ENCODE assay signal across 16 mouse cellular contexts in the genomic region with DNA sequence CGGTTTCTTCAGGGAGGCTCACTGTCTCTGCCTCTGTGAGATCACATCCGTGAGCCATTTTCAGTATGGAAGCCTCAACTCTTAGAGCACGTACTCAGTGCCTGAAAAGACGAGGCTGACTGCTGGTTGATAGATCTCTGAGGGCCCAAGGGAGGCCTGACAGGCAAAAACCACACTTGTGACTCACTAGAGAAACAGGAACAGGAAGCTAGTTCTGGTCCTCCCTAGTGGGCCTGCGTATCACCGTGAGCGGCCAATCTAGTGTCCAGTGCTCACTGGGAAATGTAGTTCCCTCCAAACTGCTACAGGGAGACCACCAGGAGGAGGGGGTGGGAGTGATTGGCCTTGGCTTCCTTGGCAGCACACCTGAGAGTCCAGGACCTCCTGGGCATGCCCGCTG. TPM values are rescaled to one million over a fixed set of nuclear protein-coding genes. Genes with fewer than 3 reads are reported as not detected.
DNase-seq lines count a peak whose midpoint lies in the region; TF ChIP-seq lines count a peak whose summit lies in the region.
"Had no signal": no experiment of that assay in that cellular context is flagged by ENCODE, and none has a peak within 500 bp of the region (broad histone marks: within the 10 kb centered on the region; RNA-seq: fewer than 3 reads in every experiment).

No protein-coding gene starts in this region.

- 42% methylated on average over 8 of the region's 8 CpGs for WGBS in spleen, adult 2 months

- no peak for TF ChIP-seq CTCF in spleen, adult 2 months (IDR thresholded peaks at IDR 0.05; ENCODE audit: extremely low read depth, insufficient read depth, insufficient read length, insufficient replicate concordance)

- H3K4me3 ChIP-seq in spleen, adult 2 months (ENCODE audit: extremely low read depth, insufficient read depth, insufficient read length), result no peak overlapping the region
- H3K4me3 ChIP-seq: forebrain, embryonic 12.5 days; left cerebral cortex, adult 2 months; limb, embryonic 15.5 days; midbrain, embryonic 12.5 days; neural tube, embryonic 13.5 days; stomach, embryonic 15.5 days had no signal

- peak; percentile 16 to 19 for DNase-seq in spleen, adult 2 months (ENCODE audit: low read depth in 1 of 2, low spot score in 2 of 2)
- DNase-seq in spleen, postnatal 14 days (ENCODE audit: low spot score in 2 of 2), result no peak
- DNase-seq in R1 (ENCODE audit: low read depth, low spot score), result peak; percentile 25
- DNase-seq in lung, postnatal 25 days (ENCODE audit: low spot score), result peak; percentile 38
- DNase-seq in testis, postnatal 14 days (ENCODE audit: low spot score), result peak; percentile 36
- no peak for DNase-seq in ovary, postnatal 10 days (ENCODE audit: low spot score)
- no peak for DNase-seq in embryo, embryonic 11 days
- DNase-seq: cerebellum, adult 11-12 months; gastrocnemius, postnatal 25 days; right cerebral cortex, adult 18-20 months had no signal

- no peaks in the 10 kb centered on the region for H3K27me3 ChIP-seq in spleen, adult 2 months (ENCODE audit: control insufficient read depth, insufficient read depth, low read length)
- H3K27me3 ChIP-seq: forebrain, embryonic 12.5 days; limb, embryonic 15.5 days; midbrain, embryonic 12.5 days; neural tube, embryonic 13.5 days; stomach, embryonic 15.5 days had no signal

- no peaks in the 10 kb centered on the region for H3K36me3 ChIP-seq in spleen, adult 2 months (ENCODE audit: control insufficient read depth, insufficient read depth, low read length)
- H3K36me3 ChIP-seq: forebrain, embryonic 12.5 days; limb, embryonic 15.5 days; midbrain, embryonic 12.5 days; neural tube, embryonic 13.5 days; stomach, embryonic 15.5 days had no signal

- TF ChIP-seq POLR2A in spleen, adult 2 months (IDR thresholded peaks at IDR 0.05; ENCODE audit: low read depth, low read length), result no peak

- H3K4me1 ChIP-seq in spleen, adult 2 months (ENCODE audit: control insufficient read depth, insufficient read depth, insufficient read length), result 0 out of 2 replicates have a peak, but pooled peaks cover 2% of the 10 kb centered on the region
- H3K4me1 ChIP-seq: forebrain, embryonic 12.5 days; limb, embryonic 15.5 days; midbrain, embryonic 12.5 days; neural tube, embryonic 13.5 days; stomach, embryonic 15.5 days had no signal

- H3K27ac ChIP-seq in spleen, adult 2 months (ENCODE audit: insufficient read depth, low read length), result peak overlapping the region; percentile 20; the same call in 1 of the 2 replicates
- H3K27ac ChIP-seq: forebrain, embryonic 12.5 days; left cerebral cortex, adult 2 months; limb, embryonic 15.5 days; midbrain, embryonic 12.5 days; neural tube, embryonic 13.5 days; stomach, embryonic 15.5 days had no signal

RNA-seq across cellular contexts. Expression of a gene that starts 18.6 kb away (rescaled TPM):
- polyA plus RNA-seq in spleen, adult 2 months (2012; rRNA removed), result 2.9 and 3.2 TPM in 2 replicates
- polyA plus RNA-seq: forebrain, embryonic 12.5 days; midbrain, embryonic 12.5 days; neural tube, embryonic 13.5 days had no signal

RNA-seq across cellular contexts. Expression of a gene that starts 44.6 kb away (rescaled TPM):
- polyA plus RNA-seq in spleen, adult 2 months (2012; rRNA removed), result 8.9 and 10.5 TPM in 2 replicates

Comparison
In these comparisons a context has a peak if more than half of its experiments do, and no peak if none do; other contexts are left out.
1. DNase-seq: peak in spleen, adult 2 months (2 of 2), R1 (single experiment), lung, postnatal 25 days (single experiment) and testis, postnatal 14 days (single experiment); none in spleen, postnatal 14 days (0 of 2), ovary, postnatal 10 days (single experiment) and embryo, embryonic 11 days (single experiment).